Mouse (Mus musculus) C2C12 (cell line): ENCODE results near the gene Cdadc1.

ENCODE experiments used
- CEBPB ChIP-seq: IDR thresholded peaks from one replicate; pipeline ENCODE4 v1.6.1; 2011; ENCODE audit warnings: low read depth, mild to moderate bottlenecking, control low read depth, moderate library complexity
- CTCF ChIP-seq: IDR thresholded peaks from one replicate; pipeline ENCODE4 v1.5.1; 2011; ENCODE audit not compliant: control insufficient read depth, insufficient read depth, insufficient read length
- MYOG ChIP-seq: IDR thresholded peaks from one replicate; pipeline ENCODE4 v1.6.1; 2011; ENCODE audit not compliant: control insufficient read depth, insufficient read length; ENCODE audit errors: extremely low read depth

GRCm38 (mm10) chr14:59612920-59613625 lies 15.3 kb upstream of the Cdadc1 start:
- no peak for TF ChIP-seq CTCF
- no peak for TF ChIP-seq MYOG
- no peak for TF ChIP-seq CEBPB
